Mouse (Mus musculus) telencephalon, adult 2 months (tissue): Measurements from ENCODE around the gene Sept8.

Experiments used
- DNase-seq: peaks from one replicate; pipeline ENCODE4 v3.0.0-alpha.2; 2011; ENCODE audit warnings: low read depth, low spot score

Sept8 gene

GRCm38 (mm10) chr11:53495417-53495816, 23.6 kb upstream of the Sept8 start:
- DNase-seq = no peak

- DNase-seq = peak; percentile 87
Observed at GRCm38 (mm10) chr11:53496946-53497345, 22.1 kb upstream of the Sept8 start.

- no peak for DNase-seq
Observed at GRCm38 (mm10) chr11:53500569-53500968, 18.5 kb upstream of the Sept8 start.

- no peak for DNase-seq
Observed at GRCm38 (mm10) chr11:53502039-53502765, 16.9 kb upstream of the Sept8 start.

- no peak for DNase-seq
Observed at GRCm38 (mm10) chr11:53503738-53504137, 15.3 kb upstream of the Sept8 start.

GRCm38 (mm10) chr11:53504376-53504775, 14.7 kb upstream of the Sept8 start:
- no peak for DNase-seq

GRCm38 (mm10) chr11:53505026-53505663, 13.9 kb upstream of the Sept8 start:
- no peak for DNase-seq

- no peak for DNase-seq
Observed at GRCm38 (mm10) chr11:53507098-53507805, 11.8 kb upstream of the Sept8 start.

GRCm38 (mm10) chr11:53508152-53508551, 10.9 kb upstream of the Sept8 start:
- no peak for DNase-seq

- no peak for DNase-seq
Observed at GRCm38 (mm10) chr11:53508591-53508990, 10.5 kb upstream of the Sept8 start.

- no peak for DNase-seq
Observed at GRCm38 (mm10) chr11:53510351-53510750, 8.7 kb upstream of the Sept8 start.

- no peak for DNase-seq
Observed at GRCm38 (mm10) chr11:53516775-53517627, 2.1 kb upstream of the Sept8 start.

- no peak for DNase-seq
Observed at GRCm38 (mm10) chr11:53518759-53519158, 298 bp upstream of the Sept8 start.

- peak; percentile 94 for DNase-seq
Observed at GRCm38 (mm10) chr11:53520122-53520978, 1.3 kb downstream of the Sept8 start.

GRCm38 (mm10) chr11:53521120-53521820, 2.2 kb downstream of the Sept8 start:
- DNase-seq = no peak

GRCm38 (mm10) chr11:53521821-53522131, 2.7 kb downstream of the Sept8 start:
- no peak for DNase-seq

- no peak for DNase-seq
Observed at GRCm38 (mm10) chr11:53522362-53522761, 3.3 kb downstream of the Sept8 start.

GRCm38 (mm10) chr11:53522930-53523329, 3.9 kb downstream of the Sept8 start:
- DNase-seq = peak; percentile 80

GRCm38 (mm10) chr11:53523545-53524405, 4.7 kb downstream of the Sept8 start:
- DNase-seq = no peak
